Mouse (Mus musculus) small intestine, adult 10 weeks (tissue): ENCODE measurements around the gene Gm17727. TPM values are rescaled to one million over a fixed set of nuclear protein-coding genes. Genes with fewer than 3 reads are reported as not detected.

ENCODE experiments used
- polyA plus RNA-seq: library from polyadenylated mRNA; stranded (reverse); fragments of 350-450 nt; fragmentation: Illumina TruSeq; extraction: RNeasy Lipid Tissue Mini Kit (QIAGEN cat#74804); gene quantifications from one replicate; pipeline ENCODE4 v1.2.3, GENCODE M21; 2014; ENCODE audit warnings: low replicate concordance

Gene Gm17727
- not detected for polyA plus RNA-seq

DNA sequence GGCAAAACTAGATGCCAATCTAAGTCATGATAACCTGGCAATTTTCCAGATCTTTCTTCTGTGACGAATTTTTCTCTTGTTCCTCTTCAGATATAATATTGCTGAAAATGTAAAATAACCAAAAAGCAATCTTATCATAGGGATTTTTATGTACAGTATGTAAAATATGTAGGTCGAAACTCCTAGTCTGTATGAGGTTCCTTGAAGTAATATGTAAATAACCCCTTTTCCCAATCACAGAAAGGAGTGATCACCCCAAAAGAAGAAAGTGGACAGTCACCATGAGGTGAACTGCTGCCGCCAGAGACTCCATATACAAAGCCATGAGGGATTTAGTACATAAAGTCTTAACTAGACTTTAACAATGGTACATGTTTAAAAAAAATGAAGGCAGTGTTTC, at the start of gene Gm17727:
Gm17727 (minus strand) TSS at position 101 of the 400 bp plus-strand sequence.

DNA sequence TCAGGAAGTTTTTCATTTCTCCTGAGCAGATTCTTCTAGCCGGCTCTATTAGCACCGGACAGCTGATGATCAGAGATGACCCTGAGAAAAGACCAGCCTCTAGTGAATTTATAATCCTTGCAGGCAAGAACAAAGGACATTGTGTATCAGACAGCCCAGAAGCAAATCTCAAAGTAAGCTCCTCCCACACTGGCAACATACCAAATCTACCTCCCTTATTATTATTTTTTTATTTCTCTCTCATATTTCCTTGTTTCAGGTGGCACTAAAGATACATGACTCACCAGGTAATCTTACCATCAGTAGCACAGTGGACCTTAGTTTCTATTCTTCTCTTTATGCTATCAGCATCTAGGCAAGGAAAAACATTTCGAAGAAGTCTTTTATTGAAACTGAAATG, 12.1 kb upstream of the Gm17727 start, which contains the start of the genes Gm27235 and D730048I06Rik:
Gm27235 (minus strand) TSS at position 101 of the 400 bp plus-strand sequence.
D730048I06Rik (minus strand) TSS at position 112 of the 400 bp plus-strand sequence.

DNA sequence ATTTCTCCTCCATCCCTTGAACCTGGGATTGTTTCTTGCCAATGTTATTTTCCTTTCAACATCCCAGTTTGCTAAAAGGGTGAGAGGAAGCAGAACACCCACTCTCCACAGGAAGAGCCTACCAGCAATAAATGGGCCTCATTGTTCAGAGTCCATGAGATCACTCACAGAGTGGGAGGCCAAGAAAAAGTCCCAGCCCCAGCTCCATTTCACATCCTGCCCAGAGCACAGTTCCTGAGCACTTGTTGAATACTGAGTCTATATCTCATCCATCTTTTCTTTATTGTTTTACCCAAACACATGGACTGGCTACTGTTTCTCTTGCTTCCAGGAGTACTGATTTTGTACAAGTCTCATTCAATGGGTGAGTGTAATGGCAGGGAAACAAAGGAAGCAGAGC, 37.2 kb downstream of the Gm17727 start, which contains the start of gene Gm17677:
Gm17677 (plus strand) TSS at position 301 of the 400 bp plus-strand sequence.

Other genes starting within 250 kb of the Gm17727 start
- gene Ddx25, start 219.6 kb downstream of the Gm17727 start, polyA plus RNA-seq, result 0.07 TPM
- 27.5 TPM for gene Pus3, start 219.5 kb downstream of the Gm17727 start, polyA plus RNA-seq
- gene Pate2, start 207.8 kb downstream of the Gm17727 start, polyA plus RNA-seq, result 0.30 TPM
- 10.4 TPM for gene Hyls1, start 207.7 kb downstream of the Gm17727 start, polyA plus RNA-seq
- gene Pate4, start 166.2 kb downstream of the Gm17727 start, polyA plus RNA-seq, result 0.56 TPM
- not detected for gene Pate3, start 129.9 kb downstream of the Gm17727 start, polyA plus RNA-seq
- not detected for gene Pate1, start 90.7 kb downstream of the Gm17727 start, polyA plus RNA-seq
- gene Gm17677, start 37.1 kb downstream of the Gm17727 start, polyA plus RNA-seq, result not detected
- gene Gm27235, start 12.0 kb upstream of the Gm17727 start, polyA plus RNA-seq, result not detected
- gene D730048I06Rik, start 12.0 kb upstream of the Gm17727 start, polyA plus RNA-seq, result not detected
- gene 9230110F15Rik, start 66.0 kb upstream of the Gm17727 start, polyA plus RNA-seq, result not detected
- not detected for gene 9230113P08Rik, start 130.3 kb upstream of the Gm17727 start, polyA plus RNA-seq